Mouse (Mus musculus) olfactory bulb, adult 2 months (tissue): ENCODE measurements around the gene Nav3.

ENCODE experiments used
- CTCF ChIP-seq: fragments of 200-500 bp; IDR thresholded peaks from 2 replicates; pipeline ENCODE4 v1.5.1; 2012; ENCODE audit warnings: low read depth, mild to moderate bottlenecking, low read length, moderate library complexity; ENCODE audit not compliant: insufficient read depth
- POLR2A ChIP-seq: fragments of 200-500 bp; IDR thresholded peaks from 2 replicates; pipeline ENCODE4 v1.6.1; 2012; ENCODE audit warnings: mild to moderate bottlenecking, low read depth, low read length, moderate library complexity; ENCODE audit not compliant: insufficient read depth

DNA sequence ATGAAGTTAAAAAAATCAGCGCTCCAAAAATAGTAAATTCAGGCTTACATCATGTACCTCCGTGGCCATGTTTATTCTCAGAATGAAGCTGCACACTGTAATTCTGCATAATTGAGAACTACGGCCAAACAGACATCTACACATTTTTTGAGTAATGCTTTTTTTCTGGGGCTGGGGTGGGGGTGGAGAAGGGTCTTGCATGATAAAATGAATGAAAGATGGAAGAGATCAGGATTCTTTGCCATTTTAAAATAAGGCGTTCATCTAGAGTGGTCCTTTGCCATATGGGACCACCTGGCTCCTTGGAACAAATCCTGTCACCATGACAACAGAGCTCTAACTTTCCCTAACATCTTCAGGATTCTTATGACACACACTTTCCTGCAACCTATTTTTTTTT is 146.5 kb downstream of the Nav3 start:
- TF ChIP-seq CTCF (no peak), POLR2A (no peak)
